Mouse (Mus musculus) heart, adult 18-20 months (tissue): ENCODE results near the gene Akap6. TPM values are rescaled to one million over a fixed set of nuclear protein-coding genes. Genes with fewer than 3 reads are reported as not detected.

Source experiments
- DNase-seq, 2 experiments: peaks; one replicate each; pipeline ENCODE4 v3.0.0; 2021 to 2022; ENCODE audit warnings: mixed read lengths in 1 of 2
- total RNA-seq, 2 experiments: library from RNA; stranded (reverse); gene quantifications; 2 replicates each; pipeline ENCODE4 v1.2.3; 2021

The Akap6 gene
- total RNA-seq, 2 experiments from 2014 or later: 103 to 105 TPM

DNA sequence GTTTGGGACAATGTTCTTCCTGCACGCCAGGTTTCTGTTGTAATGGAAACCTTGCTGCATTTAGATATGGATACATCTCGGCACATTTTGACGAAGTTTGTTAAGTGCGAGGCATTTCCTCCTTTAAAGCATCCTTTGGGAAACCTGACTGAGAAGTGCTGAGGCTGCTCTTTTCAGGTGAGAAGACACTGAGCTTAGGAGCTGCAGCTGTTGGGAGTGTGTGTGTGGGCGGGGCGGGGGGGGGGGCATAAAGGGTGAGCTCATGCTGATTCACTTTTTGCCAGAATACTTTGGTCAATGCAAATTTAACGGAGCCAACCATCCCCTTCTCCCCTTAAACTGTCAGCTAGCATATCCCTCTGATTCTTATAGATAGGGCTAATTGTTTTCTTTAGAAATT is 81.9 kb downstream of the Akap6 start:
- no peak for DNase-seq

- peak; percentile 31 to 42 for DNase-seq
Observed at GRCm38 (mm10) chr12:52782902-52783441, 83.8 kb downstream of the Akap6 start.

DNA sequence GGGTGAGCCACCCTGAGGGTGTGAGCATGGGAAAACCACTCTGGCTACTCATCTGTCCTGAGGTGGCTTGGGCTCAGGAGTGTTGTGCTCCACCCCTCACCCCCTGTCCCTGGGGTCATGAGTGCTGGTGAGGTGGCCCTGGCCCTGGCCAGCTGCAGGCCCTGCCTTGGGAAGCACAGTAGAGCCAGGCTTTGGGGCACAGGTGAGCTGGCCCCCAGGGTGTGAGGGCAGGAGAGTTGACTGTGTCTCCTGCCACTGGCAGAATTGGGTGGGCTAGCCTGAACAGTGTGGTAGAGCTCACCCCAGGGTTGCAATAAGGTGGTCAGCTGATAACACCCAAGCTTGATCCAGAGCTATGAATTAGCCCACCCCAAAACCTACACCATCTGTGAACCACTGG is 86.0 kb downstream of the Akap6 start:
- DNase-seq: no peak

GRCm38 (mm10) chr12:52790350-52790768 is 91.2 kb downstream of the Akap6 start:
- DNase-seq: peak; percentile 81 to 87

DNA sequence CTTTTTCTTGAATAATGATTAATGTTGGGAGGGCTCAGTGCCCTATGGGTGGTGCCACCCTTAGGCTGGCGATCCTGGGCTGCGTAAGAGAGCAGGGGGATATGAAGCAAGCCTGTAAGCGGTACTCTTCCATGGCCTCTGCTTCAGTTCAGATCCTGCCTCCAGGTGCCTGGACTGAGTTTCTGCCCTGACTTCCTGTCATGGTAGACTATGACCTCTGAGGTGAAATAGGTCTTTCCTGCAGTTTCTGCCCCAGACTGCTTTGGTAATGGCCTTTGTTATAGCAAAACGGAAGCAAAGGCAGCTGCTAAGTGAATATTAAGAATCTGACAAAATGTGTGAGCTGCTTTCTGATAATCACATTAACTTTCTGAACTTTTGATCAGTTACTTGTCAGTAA is 94.9 kb downstream of the Akap6 start:
- DNase-seq: peak in 1 of 2 experiments; percentile 46

- DNase-seq: no peak
Observed at GRCm38 (mm10) chr12:52795551-52796470, 96.6 kb downstream of the Akap6 start.

DNA sequence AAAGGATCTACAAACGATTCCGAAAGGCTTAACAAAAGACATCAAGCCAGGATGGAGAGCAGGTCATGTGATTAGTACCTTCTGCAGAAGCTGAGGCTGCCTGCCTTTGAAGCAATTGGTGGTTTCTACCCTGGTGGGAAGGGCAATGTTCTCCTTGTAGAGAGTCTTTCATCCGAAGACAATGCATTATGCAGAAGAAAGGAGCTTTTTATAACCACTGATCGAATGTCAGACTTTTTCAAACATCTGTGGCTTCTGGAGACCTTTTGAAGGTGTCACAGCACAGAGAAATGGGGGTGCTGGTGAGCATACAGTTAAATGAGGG is 97.2 kb downstream of the Akap6 start:
- DNase-seq: no peak

DNA sequence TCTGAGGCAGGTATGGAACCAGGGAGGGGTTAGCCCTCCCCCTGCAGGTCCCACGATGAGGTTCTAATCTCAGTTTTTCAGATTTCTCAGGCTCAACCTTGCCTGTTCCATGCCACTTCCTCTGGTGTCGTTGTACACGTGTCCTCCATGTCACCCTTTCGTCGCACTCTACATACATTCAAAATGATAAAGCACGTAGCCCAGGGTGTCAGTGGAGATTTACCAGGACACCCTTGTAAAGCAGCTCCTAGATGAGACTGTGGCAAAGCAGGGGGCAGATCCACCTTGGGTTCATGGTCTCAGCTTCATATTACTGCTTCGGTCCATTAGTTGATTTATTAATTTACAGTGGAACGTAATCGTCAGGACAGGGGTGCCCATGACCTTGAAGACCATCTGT is 100.5 kb downstream of the Akap6 start:
- DNase-seq: no peak

- no peak for DNase-seq
Observed at GRCm38 (mm10) chr12:52806273-52806672, 107.1 kb downstream of the Akap6 start.

- no peak for DNase-seq
Observed at GRCm38 (mm10) chr12:52818588-52818987, 119.4 kb downstream of the Akap6 start.

DNA sequence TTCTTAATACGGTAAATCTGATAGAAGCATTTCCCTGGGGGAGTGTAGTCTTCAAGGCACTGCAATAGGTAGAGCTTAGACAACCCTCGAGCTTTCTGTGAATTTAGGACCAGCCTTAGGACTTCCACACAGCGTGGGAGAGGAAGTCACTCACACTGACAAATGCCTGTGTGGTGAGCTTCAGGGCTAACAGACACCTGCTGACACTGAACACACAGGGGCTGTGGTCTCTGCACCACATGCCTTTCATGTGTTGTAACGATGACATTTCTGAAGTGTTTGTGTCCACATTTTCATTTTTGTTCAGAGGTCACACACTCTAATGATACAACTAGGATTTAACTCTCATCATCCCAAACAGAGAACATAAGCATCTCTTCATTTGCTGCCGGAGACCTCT is 125.6 kb downstream of the Akap6 start:
- no peak for DNase-seq

DNA sequence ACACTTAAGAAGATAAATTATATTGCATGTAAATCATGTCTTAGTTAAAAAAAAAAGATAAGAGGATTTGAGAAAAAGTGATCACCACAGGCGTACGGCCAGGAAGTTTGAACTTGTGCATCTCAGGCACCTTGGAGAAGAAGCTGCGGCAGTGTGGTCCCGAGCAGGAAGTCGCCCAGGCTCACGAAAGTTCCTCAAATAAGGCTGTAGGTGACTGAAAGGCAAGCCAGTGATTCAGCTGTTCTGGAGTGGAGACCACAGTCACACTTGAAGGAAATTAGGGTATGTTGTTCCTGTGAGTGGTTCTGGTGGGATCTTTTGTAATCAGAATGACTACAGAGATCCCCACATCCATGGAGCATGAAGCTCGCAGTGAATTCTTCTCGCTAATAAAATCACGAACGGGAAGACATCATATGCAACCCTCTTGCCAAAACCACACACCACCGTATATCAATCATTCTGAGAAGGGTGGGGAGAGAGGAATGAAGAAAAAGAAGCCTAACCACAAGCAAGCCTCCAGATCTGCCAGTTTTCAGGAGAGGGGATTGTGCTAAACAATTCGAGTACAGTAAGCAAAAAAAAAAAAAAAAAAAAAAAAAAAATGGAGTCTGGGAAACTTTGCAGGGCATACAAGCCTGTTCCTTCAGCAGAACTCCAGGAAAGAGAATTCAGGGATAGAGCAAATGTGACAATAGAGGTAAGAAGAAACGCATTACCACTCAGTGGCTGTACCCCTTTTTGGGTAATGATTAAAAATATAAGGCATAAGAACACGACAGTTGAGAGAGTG is 130.0 kb downstream of the Akap6 start:
- no peak for DNase-seq

- no peak for DNase-seq
Observed at GRCm38 (mm10) chr12:52831782-52832181, 132.6 kb downstream of the Akap6 start.

DNA sequence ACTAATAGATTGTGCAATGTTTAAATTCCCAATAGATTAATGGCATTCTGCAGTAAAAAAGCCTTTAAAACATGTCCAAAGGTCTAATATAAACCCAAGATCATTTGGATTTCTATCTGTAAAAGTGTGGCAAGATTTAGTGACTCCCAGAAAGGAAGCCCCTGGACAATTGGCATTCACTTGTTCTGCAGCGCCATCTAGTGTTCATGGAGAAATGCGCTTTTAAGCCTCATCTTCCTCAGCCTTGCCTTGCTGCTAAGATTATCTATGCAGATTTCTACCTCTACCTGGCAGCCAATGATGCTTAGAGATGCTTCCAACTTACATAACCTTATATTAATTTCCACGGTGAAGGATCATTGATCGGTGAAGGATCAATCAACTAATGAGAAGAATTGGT is 133.0 kb downstream of the Akap6 start:
- peak; percentile 69 to 88 for DNase-seq

DNA sequence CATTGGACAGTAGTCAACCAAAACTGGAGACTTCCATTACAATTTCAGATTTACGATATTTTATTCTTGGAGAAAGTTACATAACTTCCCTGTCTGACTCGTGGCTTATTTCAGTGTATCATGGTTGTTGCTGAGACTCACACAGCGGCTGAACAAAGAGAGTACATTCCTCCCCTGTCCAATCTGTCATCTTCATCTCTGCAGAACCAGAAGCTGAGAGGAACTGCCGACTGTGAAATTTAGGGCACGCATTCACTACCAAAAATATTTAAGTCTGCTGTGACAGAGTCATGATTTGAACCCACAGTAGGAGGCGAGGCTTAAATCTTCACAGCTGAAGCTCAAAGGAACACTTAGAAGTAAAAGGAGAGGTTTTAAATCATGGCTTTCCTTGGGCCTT is 134.0 kb downstream of the Akap6 start:
- DNase-seq: no peak

DNA sequence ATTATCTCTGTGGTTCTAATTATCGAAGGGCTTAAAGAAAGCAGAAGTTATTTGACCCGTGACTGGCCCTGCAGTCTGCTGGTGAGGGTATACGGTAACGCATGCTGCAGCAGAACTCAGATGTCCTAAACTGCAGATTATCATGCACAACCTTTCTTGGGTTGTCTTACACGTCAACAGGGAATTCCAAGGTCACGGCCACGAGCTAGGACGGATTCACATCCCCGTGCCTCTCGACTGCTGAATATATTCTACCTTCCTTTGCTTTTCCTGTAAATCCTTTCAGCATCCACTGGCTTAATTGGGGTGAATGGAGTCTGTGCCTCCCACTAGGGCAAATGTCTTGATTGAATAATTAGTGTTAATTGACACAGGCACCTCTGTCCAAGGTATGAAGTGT is 134.9 kb downstream of the Akap6 start:
- no peak for DNase-seq

- DNase-seq: peak; percentile 31 to 32
Observed at GRCm38 (mm10) chr12:52834781-52835279, 135.6 kb downstream of the Akap6 start.

GRCm38 (mm10) chr12:52835291-52835742 is 136.1 kb downstream of the Akap6 start:
- DNase-seq: peak in 1 of 2 experiments; percentile 28

DNA sequence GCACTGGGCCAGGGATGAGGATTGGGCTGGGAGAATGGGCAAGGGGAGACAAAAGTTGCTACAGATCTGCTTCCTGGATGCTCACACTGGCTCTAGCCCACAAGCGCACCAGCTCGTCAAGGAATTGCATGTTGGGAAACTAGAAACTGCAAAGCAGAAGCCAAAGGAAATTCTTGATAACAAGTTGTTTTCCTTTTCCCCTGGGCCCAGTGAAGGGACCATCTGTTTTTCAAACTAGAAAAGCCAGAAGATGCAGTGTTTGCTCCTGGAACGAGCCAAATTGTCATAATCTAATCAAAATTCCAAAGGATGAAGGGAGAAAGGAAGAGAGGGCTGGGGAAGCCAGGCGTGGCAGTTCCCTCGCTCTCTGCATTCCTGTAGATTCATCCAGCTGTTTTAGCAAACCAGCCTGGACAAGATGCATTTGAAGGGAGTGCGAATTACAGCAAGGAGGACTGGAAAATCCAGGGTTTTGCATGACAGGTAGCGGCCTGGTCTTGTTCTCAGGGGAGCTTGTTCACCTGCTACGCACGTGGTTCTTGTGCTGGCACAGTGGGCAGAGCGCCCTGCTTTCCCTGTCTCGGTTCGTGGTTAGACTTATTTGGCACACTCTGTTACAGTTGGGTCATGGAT is 136.8 kb downstream of the Akap6 start:
- DNase-seq: peak; percentile 55 to 69

DNA sequence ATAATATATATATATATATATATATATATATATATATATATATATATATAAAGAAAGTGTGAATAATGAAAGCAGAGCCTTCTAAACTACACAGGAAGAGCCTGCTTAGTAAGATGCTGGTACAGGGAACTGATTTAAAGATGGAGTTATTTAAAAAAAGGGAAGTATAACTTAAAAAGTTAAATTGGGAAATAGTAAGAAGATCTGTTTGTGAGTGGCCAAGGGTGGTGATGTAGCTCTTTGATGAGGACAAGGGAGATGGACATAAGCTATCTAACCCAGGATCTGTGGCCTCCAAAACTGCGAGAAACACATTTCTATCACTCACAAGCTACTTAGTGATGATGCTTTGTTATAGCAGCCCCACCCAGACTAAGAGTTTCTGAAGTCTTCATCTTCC is 146.8 kb downstream of the Akap6 start:
- no peak for DNase-seq

DNA sequence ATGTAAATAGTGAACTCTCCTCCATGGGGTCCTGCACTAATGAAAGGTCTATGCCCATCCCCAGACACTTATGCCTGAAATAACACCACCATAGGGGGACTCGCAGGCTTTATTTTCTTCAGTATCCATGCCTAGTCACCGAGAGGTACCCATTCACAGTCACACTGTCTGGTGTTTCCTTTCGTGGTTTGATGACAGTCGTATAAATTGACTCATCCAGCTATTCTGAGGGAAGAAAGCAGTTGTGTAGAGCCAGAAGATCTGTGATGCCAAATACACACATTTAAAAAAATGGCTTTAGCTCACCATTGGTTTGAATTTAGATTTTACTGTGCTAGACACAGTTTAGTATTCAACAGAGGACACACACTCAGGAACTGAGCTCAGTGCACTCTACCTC is 147.8 kb downstream of the Akap6 start:
- no peak for DNase-seq

DNA sequence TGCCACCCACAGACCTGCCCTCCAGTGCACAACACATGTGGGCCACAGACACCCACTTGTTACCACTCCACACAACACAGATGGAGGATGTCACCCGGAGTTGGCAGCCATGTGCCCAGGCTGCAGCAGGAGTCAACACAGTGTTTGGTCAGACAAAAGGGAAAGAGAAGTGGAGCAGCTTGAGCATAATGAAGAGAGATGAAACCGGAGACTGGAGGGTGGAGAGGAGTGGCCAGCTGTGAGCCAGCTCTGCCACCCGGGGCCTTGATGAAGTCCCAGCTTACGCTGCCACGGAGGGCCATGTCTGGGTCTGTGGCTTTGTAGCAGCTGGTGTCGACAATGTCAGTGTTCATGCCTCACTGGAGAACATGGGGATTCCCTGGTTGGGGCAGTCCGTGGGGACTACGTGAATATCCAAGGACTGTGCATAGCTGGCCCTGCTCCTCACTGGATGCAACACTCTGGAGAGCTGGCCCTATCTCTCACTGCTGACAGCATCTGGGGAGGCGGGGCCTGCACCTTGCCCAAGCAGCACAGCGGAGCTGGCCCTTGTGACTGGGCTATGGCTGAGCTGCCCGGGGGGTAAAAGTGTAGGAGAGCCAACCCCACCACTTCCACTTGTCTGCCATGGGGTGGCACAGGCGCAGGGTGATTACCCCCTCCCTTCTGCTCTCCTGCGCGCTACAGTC is 148.8 kb downstream of the Akap6 start:
- DNase-seq: peak; percentile 73 to 77
